Mouse (Mus musculus) brain, embryonic 18.5 days (tissue): ENCODE data around the gene Utp15.

Source experiments
- DNase-seq: peaks from one replicate; pipeline ENCODE4 v3.0.0-alpha.2; 2012; ENCODE audit warnings: low read depth, low spot score

Gene Utp15

GRCm38 (mm10) chr13:98262636-98263457, at the start of gene Utp15, which contains the start of gene Ankra2:
Gene Utp15, minus strand, starts transcription at chr13:98263041.
Gene Ankra2, plus strand, starts transcription at chr13:98263074.
- peak; percentile 97 for DNase-seq

- DNase-seq = no peak
Measured at GRCm38 (mm10) chr13:98311597-98311996, 48.8 kb upstream of the Utp15 start.

GRCm38 (mm10) chr13:98308724-98309123, 45.9 kb upstream of the Utp15 start:
- DNase-seq = no peak

DNA sequence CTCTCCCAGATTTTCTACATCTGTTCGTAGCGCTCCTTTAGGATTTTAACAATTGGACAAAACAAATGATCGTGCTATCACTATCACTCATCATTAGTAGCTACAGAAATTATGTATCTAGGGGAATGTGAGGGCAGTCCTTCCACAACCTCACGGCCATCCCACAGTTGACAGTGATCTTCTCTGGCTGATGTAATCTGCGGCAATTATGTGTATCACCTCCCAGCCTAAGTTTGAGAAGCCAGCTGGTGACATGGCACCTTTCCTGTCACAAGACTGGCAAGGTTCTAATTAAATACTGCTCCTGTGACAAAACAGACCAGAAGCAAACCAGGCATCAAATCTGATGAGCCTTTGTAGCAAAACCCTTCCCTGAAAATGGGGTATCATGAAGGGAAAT, 45.2 kb upstream of the Utp15 start:
- DNase-seq = no peak

- DNase-seq = no peak
Measured at GRCm38 (mm10) chr13:98306852-98307475, 44.1 kb upstream of the Utp15 start.

GRCm38 (mm10) chr13:98306393-98306792, 43.6 kb upstream of the Utp15 start:
- DNase-seq = no peak

GRCm38 (mm10) chr13:98305257-98305656, 42.4 kb upstream of the Utp15 start:
- no peak for DNase-seq

DNA sequence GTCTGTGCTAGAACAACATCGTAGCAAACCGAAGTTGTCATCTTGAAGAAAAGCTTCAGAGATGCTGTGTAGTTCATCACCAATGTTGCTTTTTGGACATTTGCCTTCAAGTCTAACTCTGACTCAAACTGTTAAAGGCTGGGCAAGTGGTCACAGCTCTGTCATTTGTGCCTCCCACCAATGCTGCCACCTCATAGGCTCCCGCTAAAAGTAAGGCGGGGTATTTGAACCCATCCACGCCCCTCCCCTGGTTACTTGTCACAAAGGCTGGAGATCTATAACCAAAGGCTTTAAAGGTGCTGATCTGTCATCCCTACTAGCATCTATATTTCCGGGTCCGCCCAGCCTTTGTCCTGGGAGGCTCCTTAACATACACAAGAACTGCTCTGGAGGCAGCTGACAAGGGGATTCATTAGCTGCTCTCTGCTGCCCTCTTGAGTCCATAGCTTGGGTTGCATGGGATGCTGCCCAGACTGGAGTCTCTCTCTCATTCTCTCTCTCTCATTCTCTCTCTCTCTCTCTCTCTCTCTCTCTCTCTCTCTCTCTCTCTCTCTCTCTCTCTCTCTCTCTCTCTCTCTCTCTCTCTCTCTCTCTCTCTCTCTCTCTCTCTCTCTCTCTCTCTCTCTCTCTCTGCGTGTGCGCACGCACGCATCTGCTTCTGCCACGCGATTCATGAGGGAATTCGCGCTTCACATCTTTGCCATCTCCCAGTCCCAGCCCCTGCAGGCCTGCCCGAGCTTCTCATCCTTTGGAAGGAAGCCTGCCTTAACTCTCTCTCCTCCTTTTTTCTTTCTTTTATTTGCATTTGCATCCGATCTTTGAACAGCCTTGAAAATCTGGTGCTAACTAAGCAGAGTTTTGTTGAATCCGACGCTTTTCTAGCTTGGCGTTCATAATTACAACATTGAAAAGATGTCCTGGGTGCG, 36.3 kb upstream of the Utp15 start:
- peak; percentile 55 for DNase-seq

GRCm38 (mm10) chr13:98297883-98298482, 35.1 kb upstream of the Utp15 start:
- no peak for DNase-seq

GRCm38 (mm10) chr13:98296072-98296471, 33.2 kb upstream of the Utp15 start:
- no peak for DNase-seq

GRCm38 (mm10) chr13:98291712-98292111, 28.9 kb upstream of the Utp15 start:
- no peak for DNase-seq

DNA sequence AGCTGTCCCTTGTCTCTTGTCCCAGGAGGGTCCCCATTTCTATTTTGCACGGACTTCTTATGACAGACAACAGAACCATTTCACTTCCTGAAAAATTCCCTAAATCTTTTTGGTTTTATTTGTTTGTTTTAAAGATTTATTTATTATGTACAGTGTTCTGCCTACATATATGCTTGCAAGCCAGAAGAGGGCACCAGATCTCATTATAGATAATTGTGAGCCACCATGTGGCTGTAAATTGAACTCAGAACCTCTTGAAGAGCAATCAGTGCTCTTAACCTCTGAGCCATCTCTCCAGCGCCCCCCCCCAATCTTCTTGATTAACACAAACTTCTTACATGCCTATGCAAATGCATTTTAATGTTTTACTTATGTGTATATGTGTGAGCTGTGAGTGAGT, 27.9 kb upstream of the Utp15 start:
- no peak for DNase-seq

- no peak for DNase-seq
Measured at GRCm38 (mm10) chr13:98280990-98281650, 18.3 kb upstream of the Utp15 start.

DNA sequence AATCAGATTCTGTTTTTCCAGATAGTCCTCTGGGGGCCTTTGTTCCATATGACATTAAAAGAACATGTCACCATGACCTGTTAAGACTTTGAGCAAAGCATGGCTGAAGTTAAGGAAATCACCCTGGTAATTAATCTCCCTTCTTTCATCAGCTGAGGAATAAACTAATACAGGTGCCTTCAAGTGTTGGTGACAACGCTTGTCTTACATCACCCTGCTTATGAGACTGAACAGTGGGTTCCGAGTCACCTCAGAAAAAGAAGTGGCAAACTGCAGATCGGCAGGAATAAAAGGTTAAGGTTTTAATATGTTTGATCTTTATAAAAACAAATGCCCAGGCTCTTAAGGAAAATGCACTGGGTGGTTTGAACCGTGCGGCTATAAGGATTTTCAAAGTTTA, 16.8 kb upstream of the Utp15 start, which contains the start of gene Gm21976:
Gm21976 (plus strand) TSS at position 202 of the 400 bp plus-strand sequence.
- no peak for DNase-seq

DNA sequence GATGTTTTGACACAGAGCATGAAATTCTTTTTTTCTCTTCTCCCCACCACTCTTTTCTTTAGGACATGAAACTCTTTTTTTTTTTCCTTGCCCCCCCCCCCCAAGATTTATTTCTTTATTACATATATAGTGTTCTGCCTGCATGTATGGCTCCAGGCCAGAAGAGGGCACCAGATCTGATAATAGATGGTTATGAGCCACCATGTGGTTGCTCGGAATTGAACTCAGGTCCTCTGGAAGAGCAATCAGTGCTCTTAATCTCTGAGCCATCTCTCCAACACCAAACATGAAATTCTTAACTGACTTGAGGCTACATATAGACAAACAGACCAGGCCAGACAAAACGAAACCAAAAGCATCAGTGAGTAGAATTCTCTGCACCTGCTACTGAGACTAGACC, 14.7 kb upstream of the Utp15 start:
- no peak for DNase-seq

DNA sequence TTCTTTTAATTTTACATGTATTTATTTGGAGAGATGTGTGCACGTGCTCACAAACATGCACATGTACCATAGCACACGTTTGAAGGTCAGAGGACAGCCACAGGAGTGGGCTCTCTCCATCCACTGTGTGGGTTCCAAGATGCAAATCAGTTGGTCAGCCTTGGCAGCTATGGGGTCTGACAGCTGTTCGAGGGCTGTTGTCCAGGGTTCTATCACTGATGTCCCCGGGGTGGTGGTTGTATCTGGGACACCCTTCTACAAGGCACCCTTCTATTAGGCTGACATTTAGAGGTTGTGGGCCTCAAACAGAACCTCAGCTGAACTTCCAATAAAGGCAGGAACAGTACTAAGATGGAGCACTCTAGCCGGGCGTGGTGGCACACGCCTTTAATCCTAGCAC, 13.4 kb upstream of the Utp15 start:
- DNase-seq = no peak

GRCm38 (mm10) chr13:98275646-98276045, 12.8 kb upstream of the Utp15 start:
- DNase-seq = no peak

- no peak for DNase-seq
Measured at GRCm38 (mm10) chr13:98274023-98274422, 11.2 kb upstream of the Utp15 start.

DNA sequence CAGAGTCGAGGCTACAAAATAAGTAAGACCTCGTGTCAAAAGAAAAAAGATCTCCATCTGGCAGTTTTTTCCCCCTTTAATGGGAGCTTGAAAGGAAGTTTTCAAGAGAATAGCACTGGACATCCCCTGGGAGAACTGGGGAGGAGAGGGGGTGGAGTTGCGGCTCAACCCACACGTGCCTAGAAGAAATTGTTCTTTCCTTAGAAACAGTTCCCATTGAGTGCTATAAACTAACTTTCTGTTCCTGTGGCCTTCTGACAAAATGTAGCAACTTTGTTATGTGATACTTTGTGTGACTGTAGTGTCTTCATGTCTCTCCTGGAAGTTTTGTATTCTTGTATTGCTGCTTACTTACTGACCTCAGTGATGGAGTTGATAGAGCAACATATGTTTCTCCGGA, 1.3 kb upstream of the Utp15 start:
- DNase-seq = no peak

- no peak for DNase-seq
Measured at GRCm38 (mm10) chr13:98263458-98263987, 682 bp upstream of the Utp15 start.

DNA sequence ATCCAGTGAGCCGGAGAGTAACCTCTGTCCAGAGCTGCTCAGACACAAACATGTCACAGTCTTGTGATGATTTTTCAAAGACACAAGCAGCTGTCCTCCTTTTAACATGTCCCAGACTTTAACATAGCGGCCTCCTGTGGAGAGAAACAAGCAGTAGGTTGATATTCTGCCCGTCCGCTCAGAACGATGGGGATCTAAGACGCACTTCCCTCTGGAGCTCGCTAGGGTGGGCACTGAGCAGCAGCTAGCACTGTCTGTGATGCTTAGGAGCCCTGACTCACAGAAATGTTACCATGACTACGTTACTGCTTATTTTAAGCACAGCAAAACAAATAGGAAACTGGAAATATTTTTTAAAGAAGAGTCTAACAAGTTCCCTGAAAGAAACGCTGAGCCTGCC, 7.9 kb downstream of the Utp15 start:
- DNase-seq = no peak
